Mouse (Mus musculus): ENCODE data around the gene Fam78a. TPM values are rescaled to one million over a fixed set of nuclear protein-coding genes. Genes with fewer than 3 reads are reported as not detected.

Gene Fam78a
- total and polyA plus RNA-seq, 3 experiments, result 16.0 to 17.4 TPM; not detected in 1

GRCm38 (mm10) chr2:32085231-32085630 lies 574 bp upstream of the Fam78a start:
- Histone ChIP-seq H3K4me3 (ENCODE audit: control insufficient read depth in 1 of 2, insufficient read depth in 1 of 2, low read depth in 2 of 2, low read length in 2 of 2) (no peak overlapping the region), H3K27ac (ENCODE audit: control insufficient read depth, low read depth, low read length) (no peak overlapping the region), H3K9me3 (replicated peaks; ENCODE audit: insufficient read depth, low read length) (no peaks in the 10 kb centered on the region), H3K79me2 (ENCODE audit: control insufficient read depth, insufficient read depth, low read length, poor library complexity) (peaks cover 24% of the 10 kb centered on the region), H3K27me3 (ENCODE audit: control insufficient read depth in 1 of 2, insufficient read depth in 2 of 2, low read length in 2 of 2) (no peaks in the 10 kb centered on the region), H3K36me3 (ENCODE audit: control insufficient read depth in 1 of 2, insufficient read depth in 2 of 2, low read length in 2 of 2) (peaks cover 0 to 8% of the 10 kb centered on the region in 2 experiments; a peak in 2 of 4 replicates), H3K4me1 (ENCODE audit: control insufficient read depth in 1 of 2, insufficient read depth in 2 of 2, low read length in 2 of 2) (peaks cover 17 to 26% of the 10 kb centered on the region in 2 experiments), H3K9ac (ENCODE audit: control insufficient read depth, low read depth, low read length, poor library complexity, severe bottlenecking) (peak overlapping the region; percentile 8; the same call in 1 of the 2 replicates)
- DNase-seq (ENCODE audit: low read depth, low spot score), result peak; percentile 44
- TF ChIP-seq KAT2A (conservative IDR thresholded peaks at IDR 0.05; ENCODE audit: low read depth, low read length), result no peak
- no peak for TF ChIP-seq GABPA (IDR thresholded peaks at IDR 0.05; ENCODE audit: low read depth, low read length)
- no peak for TF ChIP-seq MEF2A (IDR thresholded peaks at IDR 0.05; ENCODE audit: extremely low read depth, insufficient replicate concordance, low read depth, low read length, poor library complexity, severe bottlenecking)
- TF ChIP-seq ZC3H11A (IDR thresholded peaks at IDR 0.05; ENCODE audit: low read depth, low read length), result no peak
- no peak for TF ChIP-seq ZMIZ1 (IDR thresholded peaks at IDR 0.05; ENCODE audit: low read depth, low read length)
- no peak for TF ChIP-seq MAZ (IDR thresholded peaks at IDR 0.05; ENCODE audit: low read depth, low read length)
- TF ChIP-seq TBP (IDR thresholded peaks at IDR 0.05; ENCODE audit: low read depth, low read length), result no peak
- no peak for TF ChIP-seq USF2 (IDR thresholded peaks at IDR 0.05; ENCODE audit: borderline replicate concordance in 1 of 2, insufficient read depth in 1 of 2, low read depth in 1 of 2, low read length in 2 of 2)
- no peak for TF ChIP-seq E2F4 (IDR thresholded peaks at IDR 0.05; ENCODE audit: borderline replicate concordance, low read depth, low read length)
- TF ChIP-seq HCFC1 (IDR thresholded peaks at IDR 0.05; ENCODE audit: low read depth, low read length), result no peak
- no peak for TF ChIP-seq POLR2AphosphoS2 (IDR thresholded peaks at IDR 0.05; ENCODE audit: low read length)
- no peak for TF ChIP-seq TAL1 (IDR thresholded peaks at IDR 0.05; ENCODE audit: low read length)
- no peak for TF ChIP-seq ZNF384 (IDR thresholded peaks at IDR 0.05; ENCODE audit: low read depth, low read length)
- no peak for TF ChIP-seq JUND (IDR thresholded peaks at IDR 0.05; ENCODE audit: low read depth, low read length)

- H3K9ac ChIP-seq (ENCODE audit: control insufficient read depth, low read depth, low read length, poor library complexity, severe bottlenecking), result peak overlapping the region; percentile 8; the same call in 1 of the 2 replicates
- H3K27ac ChIP-seq (ENCODE audit: control insufficient read depth, low read depth, low read length), result 0 out of 2 replicates have a peak overlapping the region, but pooled peaks have one; percentile 14
- no peak for DNase-seq (ENCODE audit: low read depth, low spot score)
- no peaks in the 10 kb centered on the region for H3K27me3 ChIP-seq (ENCODE audit: control insufficient read depth in 1 of 2, insufficient read depth in 2 of 2, low read length in 2 of 2)
- peak overlapping the region; percentile 70 to 99; a peak in 3 of 4 replicates for H3K4me3 ChIP-seq (ENCODE audit: control insufficient read depth in 1 of 2, insufficient read depth in 1 of 2, low read depth in 2 of 2, low read length in 2 of 2)
- peaks cover 24% of the 10 kb centered on the region for H3K79me2 ChIP-seq (ENCODE audit: control insufficient read depth, insufficient read depth, low read length, poor library complexity)
- H3K36me3 ChIP-seq (ENCODE audit: control insufficient read depth in 1 of 2, insufficient read depth in 2 of 2, low read length in 2 of 2), result peaks cover 0 to 8% of the 10 kb centered on the region in 2 experiments; a peak in 2 of 4 replicates
- no peaks in the 10 kb centered on the region for H3K9me3 ChIP-seq (replicated peaks; ENCODE audit: insufficient read depth, low read length)
- H3K4me1 ChIP-seq (ENCODE audit: control insufficient read depth in 1 of 2, insufficient read depth in 2 of 2, low read length in 2 of 2), result peaks cover 17 to 26% of the 10 kb centered on the region in 2 experiments
- TF ChIP-seq POLR2AphosphoS2 (IDR thresholded peaks at IDR 0.05; ENCODE audit: low read length) (no peak), E2F4 (IDR thresholded peaks at IDR 0.05; ENCODE audit: borderline replicate concordance, low read depth, low read length) (no peak), POLR2A (IDR thresholded peaks at IDR 0.05; ENCODE audit: control insufficient read depth in 1 of 2, insufficient read depth in 1 of 2, low read depth in 1 of 2, low read length in 2 of 2, poor library complexity in 1 of 2) (no peak), TCF12 (IDR thresholded peaks at IDR 0.05; ENCODE audit: low read depth, low read length) (no peak), SIN3A (IDR thresholded peaks at IDR 0.05; ENCODE audit: low read length) (no peak), TAL1 (IDR thresholded peaks at IDR 0.05; ENCODE audit: low read length) (no peak), USF1 (IDR thresholded peaks at IDR 0.05; ENCODE audit: low read depth, low read length) (no peak), RCOR1 (IDR thresholded peaks at IDR 0.05; ENCODE audit: low read depth, low read length) (no peak), CTCF (IDR thresholded peaks at IDR 0.05 in 2 of 3, conservative IDR thresholded peaks at IDR 0.05 in 1 of 3; ENCODE audit: control insufficient read depth in 1 of 3, insufficient read depth in 1 of 3, low read depth in 2 of 3, low read length in 3 of 3, poor library complexity in 1 of 3, severe bottlenecking in 1 of 3) (no peak), CHD1 (IDR thresholded peaks at IDR 0.05; ENCODE audit: low read depth, low read length) (no peak), POLR2AphosphoS5 (IDR thresholded peaks at IDR 0.05; ENCODE audit: borderline replicate concordance, low read depth, low read length) (no peak), NRF1 (IDR thresholded peaks at IDR 0.05; ENCODE audit: insufficient read depth, low read depth, low read length, poor library complexity, severe bottlenecking) (no peak), ZC3H11A (IDR thresholded peaks at IDR 0.05; ENCODE audit: low read depth, low read length) (no peak), HCFC1 (IDR thresholded peaks at IDR 0.05; ENCODE audit: low read depth, low read length) (peak; percentile 95), GATA1 (IDR thresholded peaks at IDR 0.05; ENCODE audit: low read depth, low read length) (no peak), ZNF384 (IDR thresholded peaks at IDR 0.05; ENCODE audit: low read depth, low read length) (peak; percentile 69; the same call in 1 of the 2 replicates), ZKSCAN1 (IDR thresholded peaks at IDR 0.05; ENCODE audit: low read depth, low read length) (no peak), MAZ (IDR thresholded peaks at IDR 0.05; ENCODE audit: low read depth, low read length) (no peak), CHD2 (IDR thresholded peaks at IDR 0.05; ENCODE audit: low read length) (no peak), UBTF (IDR thresholded peaks at IDR 0.05; ENCODE audit: borderline replicate concordance, insufficient read depth, low read depth, low read length) (no peak), JUND (IDR thresholded peaks at IDR 0.05; ENCODE audit: low read depth, low read length) (no peak), TBP (IDR thresholded peaks at IDR 0.05; ENCODE audit: low read depth, low read length) (no peak), MXI1 (IDR thresholded peaks at IDR 0.05; ENCODE audit: low read depth, low read length) (no peak), MAFK (IDR thresholded peaks at IDR 0.05; ENCODE audit: borderline replicate concordance, low read depth, low read length) (no peak)
These were observed 179 bp upstream of the Fam78a start for GRCm38 (mm10) chr2:32084872-32085199.

All from MEL (cell line).